Mouse (Mus musculus) CH12.LX (cell line): ENCODE data around the gene Adra2c. TPM values are rescaled to one million over a fixed set of nuclear protein-coding genes. Genes with fewer than 3 reads are reported as not detected.

ENCODE experiments used
- DNase-seq: peaks from one replicate; pipeline ENCODE4 v3.0.0-alpha.2; 2013; ENCODE audit errors: extremely low read depth
- H3K27ac ChIP-seq: 2 replicates; pipeline ENCODE4 v1.5.1; 2012; ENCODE audit warnings: low read depth, mild to moderate bottlenecking, control low read depth, moderate library complexity; ENCODE audit not compliant: insufficient read depth
- H3K27me3 ChIP-seq: replicated peaks from 2 replicates; pipeline ENCODE3; 2012; ENCODE audit warnings: inconsistent platforms
- H3K36me3 ChIP-seq, 2 experiments: replicated peaks in 1 of 2; 2 replicates each; pipeline versions ENCODE3 to v1.6.1; 2012; ENCODE audit warnings: inconsistent platforms in 1 of 2, low read length in 1 of 2, mild to moderate bottlenecking in 1 of 2, mixed read lengths in 1 of 2, moderate library complexity in 1 of 2; ENCODE audit not compliant: control insufficient read depth in 1 of 2, insufficient read depth in 1 of 2
- H3K4me1 ChIP-seq, 2 experiments: 2 replicates each; pipeline ENCODE4 v1.6.1; 2012; ENCODE audit warnings: inconsistent platforms in 1 of 2, moderate library complexity in 1 of 2; ENCODE audit not compliant: insufficient read depth in 2 of 2, control insufficient read depth in 1 of 2
- H3K4me2 ChIP-seq: 2 replicates; pipeline ENCODE4 v1.6.1; 2012; ENCODE audit warnings: low read depth, mild to moderate bottlenecking, control low read depth; ENCODE audit not compliant: poor library complexity, insufficient read depth, severe bottlenecking
- H3K4me3 ChIP-seq, 3 experiments: fragments of 150-350 bp in 1 of 3; sonication (generic) in 1 of 3; replicated peaks in 1 of 3; 2 replicates each; pipeline versions ENCODE3 to v1.5.1; 2011 to 2012; ENCODE audit warnings: low read depth in 2 of 3, low read length in 2 of 3, mild to moderate bottlenecking in 2 of 3, moderate library complexity in 2 of 3, control low read depth in 1 of 3, improper control_type of control experiment in 1 of 3, inconsistent platforms in 1 of 3, mixed read lengths in 1 of 3; ENCODE audit not compliant: poor library complexity in 1 of 3
- H3K79me2 ChIP-seq: replicated peaks from 2 replicates; pipeline ENCODE4 v1.6.1; 2012; ENCODE audit warnings: mild to moderate bottlenecking, moderate library complexity; ENCODE audit not compliant: control insufficient read depth, poor library complexity, insufficient read depth, severe bottlenecking; ENCODE audit errors: extremely low read depth
- H3K9ac ChIP-seq: 2 replicates; pipeline ENCODE4 v1.6.1; 2012; ENCODE audit warnings: low read depth, mild to moderate bottlenecking, control low read depth, moderate library complexity; ENCODE audit not compliant: insufficient read depth
- H3K9me3 ChIP-seq: replicated peaks from 2 replicates; pipeline ENCODE3; 2012; ENCODE audit warnings: low read length, inconsistent platforms, mixed read lengths
- BHLHE40 ChIP-seq: IDR thresholded peaks from 2 replicates; pipeline ENCODE4 v1.6.1; 2011; ENCODE audit warnings: mild to moderate bottlenecking, low read depth, low read length, improper control_type of control experiment
- CHD2 ChIP-seq: IDR thresholded peaks from 2 replicates; pipeline ENCODE4 v1.6.1; 2011; ENCODE audit warnings: low read length, improper control_type of control experiment
- ELF1 ChIP-seq: IDR thresholded peaks from 2 replicates; pipeline ENCODE4 v1.6.1; 2014; ENCODE audit warnings: low read depth, mild to moderate bottlenecking, inconsistent platforms, low read length, improper control_type of control experiment
- EP300 ChIP-seq: IDR thresholded peaks from 2 replicates; pipeline ENCODE4 v1.6.1; 2011; ENCODE audit warnings: low read length, improper control_type of control experiment
- GABPA ChIP-seq: IDR thresholded peaks from 2 replicates; pipeline ENCODE4 v1.6.1; 2012; ENCODE audit warnings: low read depth, low read length, improper control_type of control experiment, inconsistent platforms; ENCODE audit not compliant: insufficient replicate concordance
- HCFC1 ChIP-seq: IDR thresholded peaks from 2 replicates; pipeline ENCODE4 v1.6.1; 2012; ENCODE audit warnings: low read depth, mild to moderate bottlenecking, inconsistent platforms, low read length, improper control_type of control experiment
- IRF4 ChIP-seq: IDR thresholded peaks from 2 replicates; pipeline ENCODE4 v1.6.1; 2014; ENCODE audit warnings: low read depth, mild to moderate bottlenecking, inconsistent platforms, low read length, improper control_type of control experiment
- JUN ChIP-seq: IDR thresholded peaks from 2 replicates; pipeline ENCODE4 v1.6.1; 2011; ENCODE audit warnings: low read depth, mild to moderate bottlenecking, low read length, improper control_type of control experiment, moderate library complexity; ENCODE audit not compliant: insufficient read depth
- KAT2A ChIP-seq: IDR thresholded peaks from 2 replicates; pipeline ENCODE4 v1.6.1; 2012; ENCODE audit warnings: low read length, improper control_type of control experiment, inconsistent platforms; ENCODE audit not compliant: insufficient replicate concordance
- MAFK ChIP-seq: IDR thresholded peaks from 2 replicates; pipeline ENCODE4 v1.6.1; 2011; ENCODE audit warnings: low read length, improper control_type of control experiment; ENCODE audit not compliant: insufficient replicate concordance
- MEF2A ChIP-seq: IDR thresholded peaks from 2 replicates; pipeline ENCODE4 v1.6.1; 2014; ENCODE audit warnings: low read depth, mild to moderate bottlenecking, inconsistent platforms, low read length, improper control_type of control experiment, borderline replicate concordance
- MXI1 ChIP-seq: IDR thresholded peaks from 2 replicates; pipeline ENCODE4 v1.6.1; 2011; ENCODE audit warnings: mild to moderate bottlenecking, low read depth, low read length, improper control_type of control experiment
- NELFE ChIP-seq: IDR thresholded peaks from 2 replicates; pipeline ENCODE4 v1.6.1; 2011; ENCODE audit warnings: low read depth, low read length, improper control_type of control experiment
- NRF1 ChIP-seq: IDR thresholded peaks from 2 replicates; pipeline ENCODE4 v1.6.1; 2014; ENCODE audit warnings: low read depth, mild to moderate bottlenecking, inconsistent platforms, low read length, improper control_type of control experiment, moderate library complexity
- POLR2A ChIP-seq: IDR thresholded peaks from 2 replicates; pipeline ENCODE4 v1.6.1; 2011; ENCODE audit warnings: low read depth, mild to moderate bottlenecking, improper control_type of control experiment, low read length
- POLR2AphosphoS2 ChIP-seq: IDR thresholded peaks from 2 replicates; pipeline ENCODE4 v1.6.1; 2011; ENCODE audit warnings: low read depth, low read length, improper control_type of control experiment
- RAD21 ChIP-seq: IDR thresholded peaks from 2 replicates; pipeline ENCODE4 v1.6.1; 2011; ENCODE audit warnings: low read depth, mild to moderate bottlenecking, low read length, improper control_type of control experiment, moderate library complexity
- RCOR1 ChIP-seq: conservative IDR thresholded peaks from 2 replicates; pipeline ENCODE4 v1.6.1; 2012; ENCODE audit warnings: low read depth, mild to moderate bottlenecking, inconsistent platforms, low read length, improper control_type of control experiment
- SIN3A ChIP-seq: IDR thresholded peaks from 2 replicates; pipeline ENCODE4 v1.6.1; 2012; ENCODE audit warnings: low read length, improper control_type of control experiment, inconsistent platforms
- SMC3 ChIP-seq: IDR thresholded peaks from 2 replicates; pipeline ENCODE4 v1.6.1; 2011; ENCODE audit warnings: low read depth, low read length, improper control_type of control experiment
- TCF12 ChIP-seq: IDR thresholded peaks from 2 replicates; pipeline ENCODE4 v1.6.1; 2014; ENCODE audit warnings: low read depth, mild to moderate bottlenecking, inconsistent platforms, low read length, improper control_type of control experiment
- USF1 ChIP-seq: IDR thresholded peaks from 2 replicates; pipeline ENCODE4 v1.6.1; 2014; ENCODE audit warnings: low read depth, mild to moderate bottlenecking, inconsistent platforms, low read length, improper control_type of control experiment
- ZC3H11A ChIP-seq: IDR thresholded peaks from 2 replicates; pipeline ENCODE4 v1.6.1; 2012; ENCODE audit warnings: low read depth, mild to moderate bottlenecking, inconsistent platforms, low read length, improper control_type of control experiment
- ZMIZ1 ChIP-seq: IDR thresholded peaks from 2 replicates; pipeline ENCODE4 v1.6.1; 2012; ENCODE audit warnings: low read depth, mild to moderate bottlenecking, inconsistent platforms, low read length, improper control_type of control experiment
- dilution Hi-C: fragments of 300-500 bp; cut with MboI; formaldehyde crosslinking; loops from 2 replicates; pipeline ENCODE4 v1.14.3; 2020; ENCODE audit warnings: low sequenced_read_pairs; ENCODE audit not compliant: extremely low pct_unique_long_range_greater_than_20kb, extremely low pct_ligation_motif_present
- in situ Hi-C: fragments of 300-500 bp; cut with MboI; formaldehyde crosslinking; loops from 3 replicates; pipeline ENCODE4 v1.14.3; 2019; ENCODE audit warnings: low sequenced_read_pairs, low pct_ligation_motif_present, low pct_unique_long_range_greater_than_20kb, mixed read lengths
- polyA plus RNA-seq: library from polyadenylated mRNA; unstranded; fragments of >175 nt; gene quantifications from 2 replicates; pipeline ENCODE4 v1.2.1, GENCODE M21; 2012; ENCODE audit warnings: low read depth; ENCODE audit not compliant: insufficient read length
- total RNA-seq, 2 experiments: library from RNA; depleted of rRNA; stranded (reverse); fragments of 300-350 nt in 1 of 2; fragments of >200 nt in 1 of 2; gene quantifications; 2 replicates each; pipeline ENCODE4 v1.2.3; 2012 to 2014

Adra2c gene
- total and polyA plus RNA-seq, 3 experiments, result not detected

GRCm38 (mm10) chr5:35263716-35264115 lies 14.4 kb upstream of the Adra2c start:
- no peak for DNase-seq
- H3K4me1 ChIP-seq, result no peaks in the 10 kb centered on the region; a peak in 1 of 4 replicates
- no peaks in the 10 kb centered on the region for H3K36me3 ChIP-seq
- peaks cover 90% of the 10 kb centered on the region for H3K27me3 ChIP-seq
- no peak overlapping the region for H3K4me3 ChIP-seq
- no peaks in the 10 kb centered on the region for H3K9me3 ChIP-seq
- no peaks in the 10 kb centered on the region for H3K79me2 ChIP-seq
- no peak overlapping the region for H3K27ac ChIP-seq
- dilution Hi-C loops, result no loop called here
- H3K9ac ChIP-seq, result no peak overlapping the region
- no peak overlapping the region for H3K4me2 ChIP-seq
- TF ChIP-seq MAFK, result no peak
- TF ChIP-seq MEF2A, result no peak
- no peak for TF ChIP-seq POLR2AphosphoS2
- no peak for TF ChIP-seq TCF12
- no peak for TF ChIP-seq POLR2A
- TF ChIP-seq CHD2, result no peak
- TF ChIP-seq BHLHE40, result no peak
- TF ChIP-seq NRF1, result no peak
- TF ChIP-seq RAD21, result no peak
- no peak for TF ChIP-seq IRF4
- no peak for TF ChIP-seq KAT2A
- TF ChIP-seq ZC3H11A, result no peak
- TF ChIP-seq ZMIZ1, result no peak
- no peak for TF ChIP-seq RCOR1
- in situ Hi-C loops, result no loop called here

- DNase-seq, result no peak
- Histone ChIP-seq H3K27ac (no peak overlapping the region), H3K36me3 (no peaks in the 10 kb centered on the region), H3K9ac (no peak overlapping the region), H3K27me3 (peaks cover 94% of the 10 kb centered on the region), H3K79me2 (no peaks in the 10 kb centered on the region), H3K4me3 (no peak overlapping the region), H3K9me3 (peaks cover 2% of the 10 kb centered on the region), H3K4me2 (no peak overlapping the region), H3K4me1 (no peaks in the 10 kb centered on the region)
- dilution Hi-C loops, result no loop called here
- TF ChIP-seq MAFK, result no peak
- no peak for TF ChIP-seq GABPA
- TF ChIP-seq KAT2A, result no peak
- TF ChIP-seq NELFE, result no peak
- no peak for TF ChIP-seq POLR2A
- no peak for TF ChIP-seq BHLHE40
- no peak for TF ChIP-seq MXI1
- TF ChIP-seq POLR2AphosphoS2, result no peak
- TF ChIP-seq ZMIZ1, result no peak
- TF ChIP-seq JUN, result no peak
- no peak for TF ChIP-seq EP300
- no peak for TF ChIP-seq HCFC1
- TF ChIP-seq ELF1, result no peak
- TF ChIP-seq SMC3, result no peak
- no peak for TF ChIP-seq SIN3A
- no peak for TF ChIP-seq RCOR1
- TF ChIP-seq USF1, result no peak
- in situ Hi-C loops, result no loop called here
Observed at GRCm38 (mm10) chr5:35267486-35267885, 10.6 kb upstream of the Adra2c start.
